Mouse (Mus musculus): ENCODE data around the gene Ppm1d.

The Ppm1d gene

GRCm38 (mm10) chr11:85310713-85311574, at the start of gene Ppm1d:
TSS of gene Ppm1d (plus strand) at chr11:85311244.
- peak; percentile 100 for DNase-seq (ENCODE audit: low read depth)

- no peak for DNase-seq (ENCODE audit: low read depth)
Measured at GRCm38 (mm10) chr11:85264635-85265034, 46.4 kb upstream of the Ppm1d start.

GRCm38 (mm10) chr11:85267393-85267792, 43.7 kb upstream of the Ppm1d start:
- no peak for DNase-seq (ENCODE audit: low read depth)

GRCm38 (mm10) chr11:85270631-85271030, 40.4 kb upstream of the Ppm1d start:
- peak; percentile 59 for DNase-seq (ENCODE audit: low read depth)

GRCm38 (mm10) chr11:85273299-85273698, 37.7 kb upstream of the Ppm1d start:
- DNase-seq (ENCODE audit: low read depth), result no peak

- DNase-seq (ENCODE audit: low read depth), result no peak
Measured at GRCm38 (mm10) chr11:85275151-85275550, 35.9 kb upstream of the Ppm1d start.

- DNase-seq (ENCODE audit: low read depth), result no peak
Measured at GRCm38 (mm10) chr11:85277609-85278008, 33.4 kb upstream of the Ppm1d start.

GRCm38 (mm10) chr11:85278175-85278574, 32.9 kb upstream of the Ppm1d start:
- no peak for DNase-seq (ENCODE audit: low read depth)

GRCm38 (mm10) chr11:85281219-85281878, 29.7 kb upstream of the Ppm1d start:
- no peak for DNase-seq (ENCODE audit: low read depth)

- no peak for DNase-seq (ENCODE audit: low read depth)
Measured at GRCm38 (mm10) chr11:85297953-85298352, 13.1 kb upstream of the Ppm1d start.

GRCm38 (mm10) chr11:85299880-85300279, 11.2 kb upstream of the Ppm1d start:
- DNase-seq (ENCODE audit: low read depth), result no peak

GRCm38 (mm10) chr11:85301161-85301560, 9.9 kb upstream of the Ppm1d start:
- DNase-seq (ENCODE audit: low read depth), result no peak

- no peak for DNase-seq (ENCODE audit: low read depth)
Measured at GRCm38 (mm10) chr11:85301836-85302235, 9.2 kb upstream of the Ppm1d start.

GRCm38 (mm10) chr11:85306577-85307260, 4.3 kb upstream of the Ppm1d start:
- no peak for DNase-seq (ENCODE audit: low read depth)

- no peak for DNase-seq (ENCODE audit: low read depth)
Measured at GRCm38 (mm10) chr11:85308799-85309198, 2.2 kb upstream of the Ppm1d start.

- DNase-seq (ENCODE audit: low read depth), result no peak
Measured at GRCm38 (mm10) chr11:85310407-85310712, 684 bp upstream of the Ppm1d start.

GRCm38 (mm10) chr11:85311645-85312490, 824 bp downstream of the Ppm1d start:
- DNase-seq (ENCODE audit: low read depth), result peak; percentile 58

- no peak for DNase-seq (ENCODE audit: low read depth)
Measured at GRCm38 (mm10) chr11:85312818-85313217, 1.8 kb downstream of the Ppm1d start.

GRCm38 (mm10) chr11:85313361-85313760, 2.3 kb downstream of the Ppm1d start:
- DNase-seq (ENCODE audit: low read depth), result no peak

GRCm38 (mm10) chr11:85323567-85324330, 12.7 kb downstream of the Ppm1d start:
- peak; percentile 49 for DNase-seq (ENCODE audit: low read depth)

GRCm38 (mm10) chr11:85328717-85329116, 17.7 kb downstream of the Ppm1d start:
- DNase-seq (ENCODE audit: low read depth), result no peak

All from c-Kit-positive CD71-negative TER-119-negative erythroid progenitor cells, embryonic 14.5 days (primary cell).